Comparison of ENCODE assay signal across 8 mouse cellular contexts in the genomic region with DNA sequence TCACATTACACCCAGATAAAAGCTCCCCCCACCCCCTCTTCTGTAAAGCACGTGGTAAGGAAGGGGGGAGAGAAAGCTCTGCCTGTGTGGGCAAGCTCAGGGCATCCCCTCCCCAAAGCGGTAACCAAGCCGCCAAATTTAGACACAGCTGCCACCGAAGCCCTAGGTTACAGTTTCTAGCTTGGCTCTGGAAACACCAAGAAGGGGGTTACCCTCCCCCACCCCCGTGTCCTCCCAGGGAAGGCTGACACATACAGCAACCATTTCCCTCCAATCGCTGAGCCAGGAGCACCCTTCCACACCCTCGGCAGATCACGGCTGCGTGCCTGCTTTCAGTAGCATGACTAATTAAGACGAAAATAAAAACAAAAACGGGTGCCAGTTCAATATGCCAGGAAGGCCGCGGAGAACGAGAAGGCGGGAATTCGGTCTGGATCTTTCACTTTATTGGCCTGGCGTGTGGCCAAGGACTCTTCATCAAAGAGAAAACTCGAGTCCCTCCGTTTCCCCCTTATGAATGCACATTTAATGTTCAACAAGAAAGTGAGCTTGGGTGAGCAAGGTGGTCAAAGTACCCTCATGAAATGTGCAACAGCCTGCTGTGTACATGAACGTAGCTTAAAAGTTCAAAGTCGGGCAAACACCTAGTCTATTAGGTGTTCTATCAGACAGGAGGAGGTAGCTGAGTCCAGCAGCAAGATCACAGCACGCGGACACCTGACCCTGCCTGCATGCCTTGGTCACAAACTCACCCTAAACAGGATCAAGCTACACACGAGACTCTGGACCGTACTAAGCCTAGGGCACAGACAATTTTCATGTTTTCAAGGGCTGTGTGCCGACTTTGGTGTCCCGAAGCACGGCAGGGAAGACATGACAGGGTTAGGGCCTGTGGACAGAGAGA. TPM values are rescaled to one million over a fixed set of nuclear protein-coding genes. Genes with fewer than 3 reads are reported as not detected.
DNase-seq lines count a peak whose midpoint lies in the region; ATAC-seq lines count a peak whose summit lies in the region.

No protein-coding gene starts in this region.

- DNase-seq in forebrain, embryonic 11.5 days (ENCODE audit: low spot score) = no peak
- peak; percentile 66 for DNase-seq in retina, postnatal 1 day
- DNase-seq in retina, embryonic 14.5 days (ENCODE audit: low spot score) = no peak
- DNase-seq in embryo, embryonic 10.5 days (ENCODE audit: low spot score) = no peak
- DNase-seq in spleen, adult 12 weeks (ENCODE audit: low spot score) = no peak

- no peaks in the 10 kb centered on the region for H3K36me3 ChIP-seq in forebrain, embryonic 13.5 days (ENCODE audit: poor library complexity, severe bottlenecking)
- H3K36me3 ChIP-seq in forebrain, embryonic 11.5 days (ENCODE audit: control insufficient read depth, insufficient read depth, low read length) = no peaks in the 10 kb centered on the region
- H3K36me3 ChIP-seq in hindbrain, embryonic 16.5 days (ENCODE audit: control insufficient read depth, insufficient read depth, low read length) = peaks cover 3% of the 10 kb centered on the region; the same call in 1 of the 2 replicates
- H3K36me3 ChIP-seq in midbrain, embryonic 13.5 days = no peaks in the 10 kb centered on the region

- peak overlapping the region; percentile 41 for H3K4me2 ChIP-seq in forebrain, embryonic 13.5 days
- H3K4me2 ChIP-seq in forebrain, embryonic 11.5 days (ENCODE audit: low read depth, low read length, severe bottlenecking) = no peak overlapping the region
- peak overlapping the region; percentile 42 for H3K4me2 ChIP-seq in hindbrain, embryonic 16.5 days (ENCODE audit: low read length)
- peak overlapping the region; percentile 29 for H3K4me2 ChIP-seq in midbrain, embryonic 13.5 days (replicated peaks)

- peak; percentile 79 for ATAC-seq in forebrain, embryonic 13.5 days
- no peak for ATAC-seq in forebrain, embryonic 11.5 days (replicated peaks; ENCODE audit: low FRiP score)
- peak; percentile 28; the same call in 1 of the 2 replicates for ATAC-seq in hindbrain, embryonic 16.5 days
- no peak for ATAC-seq in midbrain, embryonic 13.5 days

- 0 out of 2 replicates have a peak overlapping the region, but pooled peaks have one; percentile 31 for H3K9ac ChIP-seq in forebrain, embryonic 13.5 days
- H3K9ac ChIP-seq in forebrain, embryonic 11.5 days (ENCODE audit: low read length) = no peak overlapping the region
- H3K9ac ChIP-seq in hindbrain, embryonic 16.5 days (ENCODE audit: low read depth, low read length) = 0 out of 2 replicates have a peak overlapping the region, but pooled peaks have one; percentile 23
- H3K9ac ChIP-seq in midbrain, embryonic 13.5 days (replicated peaks) = 0 out of 2 replicates have a peak overlapping the region, but pooled peaks have one; percentile 14

- no peak overlapping the region for H3K27ac ChIP-seq in forebrain, embryonic 13.5 days
- H3K27ac ChIP-seq in forebrain, embryonic 11.5 days (ENCODE audit: low read depth, low read length) = no peak overlapping the region
- no peak overlapping the region for H3K27ac ChIP-seq in hindbrain, embryonic 16.5 days (ENCODE audit: low read depth, low read length)
- no peak overlapping the region for H3K27ac ChIP-seq in midbrain, embryonic 13.5 days

- H3K27me3 ChIP-seq in forebrain, embryonic 13.5 days = no peaks in the 10 kb centered on the region
- H3K27me3 ChIP-seq in forebrain, embryonic 11.5 days (ENCODE audit: control insufficient read depth, insufficient read depth, low read length) = no peaks in the 10 kb centered on the region
- no peaks in the 10 kb centered on the region for H3K27me3 ChIP-seq in hindbrain, embryonic 16.5 days (replicated peaks; ENCODE audit: control insufficient read depth, insufficient read depth, low read length)
- H3K27me3 ChIP-seq in midbrain, embryonic 13.5 days = no peaks in the 10 kb centered on the region

- peaks cover 29% of the 10 kb centered on the region for H3K4me1 ChIP-seq in forebrain, embryonic 13.5 days
- H3K4me1 ChIP-seq in forebrain, embryonic 11.5 days (replicated peaks; ENCODE audit: control insufficient read depth, insufficient read depth, low read length) = peaks cover 6% of the 10 kb centered on the region; the same call in 1 of the 2 replicates
- H3K4me1 ChIP-seq in hindbrain, embryonic 16.5 days (ENCODE audit: control insufficient read depth, insufficient read depth, low read depth, low read length) = peaks cover 13% of the 10 kb centered on the region
- H3K4me1 ChIP-seq in midbrain, embryonic 13.5 days (replicated peaks) = peaks cover 15% of the 10 kb centered on the region

- H3K4me3 ChIP-seq in forebrain, embryonic 13.5 days = no peak overlapping the region
- no peak overlapping the region for H3K4me3 ChIP-seq in forebrain, embryonic 11.5 days (ENCODE audit: low read depth, low read length)
- no peak overlapping the region for H3K4me3 ChIP-seq in hindbrain, embryonic 16.5 days (ENCODE audit: low read length)
- H3K4me3 ChIP-seq in midbrain, embryonic 13.5 days (replicated peaks) = no peak overlapping the region

- 43% methylated on average over 28 of the region's 28 CpGs for WGBS in forebrain, embryonic 13.5 days
- WGBS in forebrain, embryonic 11.5 days = 73% methylated on average over 28 of the region's 28 CpGs
- 44% methylated on average over 28 of the region's 28 CpGs for WGBS in hindbrain, embryonic 16.5 days
- WGBS in midbrain, embryonic 13.5 days = 60% methylated on average over 28 of the region's 28 CpGs

- no peaks in the 10 kb centered on the region for H3K9me3 ChIP-seq in forebrain, embryonic 13.5 days (replicated peaks)
- H3K9me3 ChIP-seq in forebrain, embryonic 11.5 days (ENCODE audit: control insufficient read depth, low read length) = 0 out of 2 replicates have a peak, but pooled peaks cover 4% of the 10 kb centered on the region
- H3K9me3 ChIP-seq in hindbrain, embryonic 16.5 days (ENCODE audit: control insufficient read depth, low read length) = no peaks in the 10 kb centered on the region
- H3K9me3 ChIP-seq in midbrain, embryonic 13.5 days = no peaks in the 10 kb centered on the region

RNA-seq across cellular contexts. Expression of a gene that starts 38.3 kb away (rescaled TPM):
- 81.5 and 84.3 TPM in 2 replicates for polyA plus RNA-seq in forebrain, embryonic 13.5 days (2015; fragmentation: Nextera tagmentation; extraction: Ambion mirVana)
- 72.0 and 73.1 TPM in 2 replicates for polyA plus RNA-seq in forebrain, embryonic 11.5 days (2014; fragmentation: Nextera tagmentation; extraction: Ambion mirVana)
- 60.2 and 62.0 TPM in 2 replicates for polyA plus RNA-seq in hindbrain, embryonic 16.5 days (2015; fragmentation: Nextera tagmentation; extraction: Ambion mirVana)
- 62.4 and 66.2 TPM in 2 replicates for polyA plus RNA-seq in midbrain, embryonic 13.5 days (2015; fragmentation: Nextera tagmentation; extraction: Ambion mirVana)

Comparison
In these comparisons a context has a peak if more than half of its experiments do, and no peak if none do; other contexts are left out.
1. ATAC-seq: peak in forebrain, embryonic 13.5 days (single experiment) and hindbrain, embryonic 16.5 days (single experiment); none in forebrain, embryonic 11.5 days (single experiment) and midbrain, embryonic 13.5 days (single experiment).